Mouse (Mus musculus): ENCODE data around the gene Rab22a. TPM values are rescaled to one million over a fixed set of nuclear protein-coding genes. Genes with fewer than 3 reads are reported as not detected.
A peak's percentile ranks its signal among the peaks of the same experiment; 100 is the strongest.

Rab22a gene
- total RNA-seq, 4 experiments from 2014 or later, result 33.4 to 44.1 (median 37.5) TPM

DNA sequence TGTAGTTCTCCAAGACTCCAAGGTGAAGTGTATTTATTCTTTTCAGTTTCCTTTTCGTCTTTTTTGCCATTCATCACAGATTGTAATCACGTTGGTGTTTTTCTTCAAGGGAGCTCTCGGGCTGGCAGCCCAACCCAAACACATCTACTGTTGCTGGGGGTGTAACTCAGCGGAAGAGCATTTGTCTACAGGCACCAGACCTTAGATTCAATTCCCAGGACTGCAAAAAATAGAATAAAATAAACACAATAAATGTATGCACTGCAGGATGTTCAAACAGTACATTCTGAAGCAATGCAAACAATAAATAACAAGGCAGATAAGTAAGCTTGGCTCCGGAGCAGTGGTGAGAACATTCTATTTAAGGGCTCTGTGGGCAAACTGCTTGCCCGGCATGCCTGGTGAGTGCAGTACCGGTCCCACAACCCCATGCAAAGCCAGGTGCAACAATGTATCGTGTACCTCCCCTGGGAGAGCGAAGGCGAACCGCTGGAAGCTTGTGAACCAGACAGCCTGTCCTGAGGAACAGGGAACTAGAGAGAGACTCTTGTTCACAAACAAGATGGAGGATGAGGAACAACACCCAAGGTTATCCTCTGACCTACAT, 62.8 kb downstream of the Rab22a start:
- no peak for DNase-seq

DNA sequence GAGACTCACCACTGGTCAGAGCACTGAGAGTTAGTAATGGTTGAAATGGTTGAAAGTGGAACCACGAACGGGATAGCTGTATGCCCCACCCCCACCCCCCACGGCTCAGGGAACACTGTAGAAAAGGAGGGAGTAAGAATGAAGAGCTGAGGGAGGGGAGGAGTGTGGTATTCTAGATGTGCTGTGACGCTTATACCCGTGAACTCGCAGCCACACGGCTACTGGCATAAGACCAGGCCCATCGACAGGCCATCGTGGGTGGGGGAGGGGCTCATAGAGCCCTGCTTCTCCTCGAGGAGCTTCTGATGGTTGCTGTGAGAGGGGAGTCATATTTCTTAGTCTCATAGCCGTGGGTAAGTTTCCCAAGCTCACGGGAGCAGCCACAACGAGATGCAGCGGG, 64.8 kb downstream of the Rab22a start:
- DNase-seq, result no peak

DNA sequence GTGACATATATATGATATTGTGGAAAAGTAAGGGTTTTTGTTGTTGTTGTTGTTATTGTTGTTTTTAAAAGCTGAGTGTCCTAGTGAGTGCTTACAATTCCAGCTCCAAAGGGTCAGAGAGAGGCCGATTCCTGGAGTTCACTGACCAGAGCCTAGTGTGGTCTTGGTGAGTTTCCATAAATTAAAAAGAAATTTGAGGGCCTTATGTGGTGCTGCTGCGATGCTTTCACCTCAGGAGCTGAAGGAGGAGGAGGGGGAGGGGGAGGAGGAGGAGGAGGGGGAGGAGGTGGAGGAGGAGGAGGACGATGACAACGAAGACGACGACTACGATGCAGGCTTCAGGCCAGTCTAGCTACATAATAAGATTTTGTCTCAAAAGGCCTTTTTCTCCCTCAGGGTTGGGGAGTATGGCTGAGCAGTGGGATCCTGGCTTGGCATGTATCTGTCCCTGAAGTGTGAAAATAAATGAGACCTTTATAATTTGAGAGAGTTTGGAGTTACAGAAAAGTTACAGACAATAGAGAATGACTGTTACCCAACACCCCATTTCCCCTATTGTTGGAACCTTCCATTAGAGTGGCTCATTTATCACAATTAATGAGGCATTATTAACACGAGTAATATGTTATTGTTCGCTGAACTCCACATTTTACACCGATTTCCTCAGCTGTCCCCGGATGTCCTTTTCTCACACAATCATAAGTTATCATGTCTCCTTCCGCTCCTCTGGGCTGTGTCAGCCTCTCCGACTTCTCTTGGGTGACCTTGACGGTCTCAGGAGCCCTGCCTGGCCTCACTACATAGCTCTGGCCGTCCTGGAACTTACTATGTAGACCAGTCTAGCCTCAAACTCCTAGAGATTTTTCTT, 65.6 kb downstream of the Rab22a start:
- no peak for DNase-seq

DNA sequence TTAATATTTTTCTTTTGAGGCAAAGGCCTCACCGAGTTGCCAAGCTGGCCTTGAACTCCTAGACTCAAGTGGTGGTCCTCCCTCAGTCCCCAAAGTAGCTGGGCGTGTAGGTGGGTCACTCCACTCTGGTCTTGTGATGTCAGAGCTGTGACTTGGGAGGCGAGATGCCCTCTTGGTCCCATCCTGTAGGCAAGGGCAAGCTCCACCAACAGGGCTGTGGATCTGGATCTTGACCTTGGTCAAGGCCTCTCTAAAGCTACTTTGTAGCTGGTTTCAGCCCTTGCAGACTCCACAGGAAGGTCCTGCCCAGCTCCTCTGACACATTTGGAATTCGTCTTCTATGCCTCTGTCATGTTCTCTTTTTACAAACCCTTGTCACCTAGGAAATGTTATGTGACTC, 66.3 kb downstream of the Rab22a start:
- DNase-seq, result no peak

DNA sequence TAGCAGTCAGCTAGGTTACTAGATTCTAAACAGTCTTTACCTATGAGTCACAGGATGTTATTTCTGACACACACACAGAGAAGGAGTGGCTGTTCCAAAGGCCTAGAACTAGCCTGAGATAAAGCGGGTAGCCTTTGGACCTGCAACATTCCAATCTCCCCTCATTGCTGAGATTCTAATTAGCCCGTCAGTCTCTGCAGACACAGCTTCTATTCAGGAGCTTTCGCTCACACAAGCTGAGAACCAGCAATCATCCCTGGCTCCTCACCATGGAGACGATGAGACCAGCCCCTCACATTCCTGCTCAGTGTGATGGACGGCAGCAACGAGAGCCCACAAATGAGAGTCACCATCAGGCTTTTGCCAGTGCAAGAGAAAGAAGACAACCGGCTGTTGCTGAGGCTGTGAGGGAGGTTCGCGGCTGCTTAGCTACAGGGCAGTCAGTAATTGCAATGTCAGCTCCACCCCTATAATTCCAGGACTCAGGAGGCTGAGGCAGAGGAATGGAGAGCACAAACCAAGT, 70.9 kb downstream of the Rab22a start:
- DNase-seq, result no peak

DNA sequence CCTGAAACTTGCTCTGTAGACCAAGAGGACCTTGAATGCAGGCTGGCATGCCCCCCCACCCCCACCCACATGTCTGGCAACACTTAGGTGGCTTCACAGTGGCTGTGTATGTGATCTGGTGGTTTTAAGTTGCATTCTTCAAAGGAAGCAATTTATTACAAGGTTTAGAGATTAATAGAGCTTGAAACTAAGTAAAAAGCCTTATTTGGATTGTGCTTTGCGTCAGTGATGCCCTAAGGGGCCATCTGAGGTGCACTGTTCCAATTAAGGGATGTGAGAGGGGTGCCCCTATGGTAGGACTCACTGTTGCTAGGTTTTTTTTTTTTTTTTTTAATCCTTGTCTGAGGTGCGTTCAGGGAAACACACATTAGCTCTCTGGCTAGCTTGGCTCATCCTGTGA, 74.9 kb downstream of the Rab22a start:
- no peak for DNase-seq

DNA sequence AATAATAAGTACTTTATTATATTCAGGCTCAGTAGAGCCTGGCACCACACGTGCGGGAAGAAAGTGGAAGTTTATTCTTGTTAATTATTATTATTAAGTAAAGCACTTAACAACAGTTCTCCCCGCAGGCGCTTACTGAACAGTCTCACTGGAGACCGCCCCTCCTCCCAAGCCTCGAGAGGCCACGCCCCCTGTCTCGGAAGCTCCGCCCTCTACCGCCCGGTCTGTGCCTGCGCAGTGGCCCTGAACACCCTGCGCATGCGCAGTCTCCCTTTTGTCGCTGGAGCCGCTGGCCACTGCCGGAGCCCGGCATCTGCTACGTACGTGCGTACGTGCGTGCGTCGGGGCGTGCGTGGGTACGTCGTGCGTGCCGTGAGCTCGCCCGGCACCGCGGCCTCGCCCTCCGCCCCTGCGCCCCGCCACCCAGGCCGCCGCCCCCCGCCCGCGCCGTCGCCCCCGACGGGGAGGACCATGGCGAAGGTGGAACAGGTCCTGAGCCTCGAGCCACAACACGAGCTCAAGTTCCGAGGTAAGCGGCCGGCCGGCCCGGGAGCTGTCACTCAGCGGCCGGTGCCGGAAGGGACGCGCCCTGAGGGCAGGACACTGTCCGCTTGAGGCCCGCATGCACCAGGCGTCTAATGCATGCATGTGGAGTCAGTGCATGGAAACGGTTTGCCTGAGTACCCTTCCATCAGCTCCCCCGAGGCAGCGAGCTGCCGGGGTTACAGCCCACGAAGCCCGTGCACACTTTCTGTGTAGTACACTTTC, 77.8 kb downstream of the Rab22a start, which contains the start of gene Vapb:
Vapb (plus strand) TSS at position 290 of the 768 bp plus-strand sequence.
- peak; percentile 98 for DNase-seq

DNA sequence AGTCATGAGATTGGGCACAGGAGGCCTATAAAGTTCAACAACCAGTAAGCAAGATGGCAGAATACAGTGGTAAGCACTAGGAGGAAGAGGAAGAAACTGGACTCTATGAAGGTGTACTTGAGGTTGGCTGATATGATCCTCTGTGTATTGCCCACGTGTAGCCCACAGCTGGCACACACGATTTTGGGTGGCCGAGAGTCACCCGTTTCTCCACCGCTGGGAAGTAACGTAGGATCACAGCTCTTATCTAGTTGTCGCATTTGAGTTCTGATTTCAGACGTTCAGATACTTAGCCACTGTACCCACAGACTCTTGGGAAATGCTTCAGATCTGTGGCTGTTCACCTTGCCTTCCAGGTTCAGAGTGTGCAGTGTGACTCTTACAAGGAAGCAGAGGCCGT, 78.7 kb downstream of the Rab22a start:
- DNase-seq, result no peak

DNA sequence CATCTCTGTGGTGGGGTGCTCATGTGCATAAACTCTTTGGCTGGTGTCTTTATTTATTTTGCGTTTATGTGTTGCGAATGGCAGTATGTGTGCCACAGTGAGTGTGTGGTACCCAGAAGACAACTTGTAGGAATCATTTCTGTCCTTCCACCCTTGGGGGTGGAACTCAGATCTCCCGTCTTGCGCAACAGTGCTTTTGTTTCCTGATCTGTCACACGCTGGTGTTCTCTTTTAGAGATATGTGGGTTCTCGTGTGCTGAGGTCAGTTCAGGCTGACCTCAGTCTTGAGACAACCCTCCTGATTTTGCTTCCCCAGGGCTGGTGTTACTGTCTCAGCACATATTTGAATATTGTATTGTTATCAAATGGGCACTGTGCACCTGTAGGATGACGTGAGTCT, 79.5 kb downstream of the Rab22a start:
- DNase-seq, result no peak

DNA sequence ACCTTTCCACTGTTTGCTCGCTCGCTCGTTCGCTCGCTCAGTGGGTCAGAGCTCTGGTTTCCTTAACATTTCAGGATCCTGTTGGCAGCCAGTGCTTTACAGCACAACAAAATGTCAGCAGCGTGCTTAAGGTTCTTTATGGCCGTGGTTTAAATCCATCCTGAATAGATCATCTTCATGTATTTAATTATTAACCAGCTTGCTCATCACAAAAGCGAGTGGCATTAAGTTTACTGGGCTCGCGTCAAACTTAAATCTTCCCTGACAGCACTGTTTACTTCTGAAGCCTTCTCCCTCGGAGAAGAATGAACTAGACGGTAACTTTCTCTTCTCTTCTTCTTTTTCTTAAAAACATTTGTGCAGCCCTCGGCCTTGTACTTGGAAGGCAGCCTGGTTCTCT, 82.5 kb downstream of the Rab22a start:
- DNase-seq, result no peak

DNA sequence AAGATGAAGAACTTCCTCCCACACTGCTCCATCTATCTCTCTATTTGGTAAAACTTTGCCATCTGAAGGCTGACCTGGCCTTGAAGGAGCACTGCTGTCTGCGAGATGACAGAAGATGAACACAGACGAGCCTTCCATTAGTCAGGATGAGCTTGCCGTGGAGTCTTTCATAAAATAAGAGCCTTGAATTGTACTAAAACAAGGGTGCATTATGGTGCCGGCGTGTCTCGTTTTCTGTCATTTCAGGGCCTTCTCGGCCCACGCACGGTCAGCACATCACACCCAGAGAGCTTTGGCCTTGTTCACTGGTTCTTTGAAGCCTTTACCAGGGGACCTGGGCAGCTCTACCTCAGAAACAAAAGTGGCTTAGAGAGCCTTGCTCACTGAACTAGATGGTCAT, 83.2 kb downstream of the Rab22a start:
- DNase-seq, result peak; percentile 39

DNA sequence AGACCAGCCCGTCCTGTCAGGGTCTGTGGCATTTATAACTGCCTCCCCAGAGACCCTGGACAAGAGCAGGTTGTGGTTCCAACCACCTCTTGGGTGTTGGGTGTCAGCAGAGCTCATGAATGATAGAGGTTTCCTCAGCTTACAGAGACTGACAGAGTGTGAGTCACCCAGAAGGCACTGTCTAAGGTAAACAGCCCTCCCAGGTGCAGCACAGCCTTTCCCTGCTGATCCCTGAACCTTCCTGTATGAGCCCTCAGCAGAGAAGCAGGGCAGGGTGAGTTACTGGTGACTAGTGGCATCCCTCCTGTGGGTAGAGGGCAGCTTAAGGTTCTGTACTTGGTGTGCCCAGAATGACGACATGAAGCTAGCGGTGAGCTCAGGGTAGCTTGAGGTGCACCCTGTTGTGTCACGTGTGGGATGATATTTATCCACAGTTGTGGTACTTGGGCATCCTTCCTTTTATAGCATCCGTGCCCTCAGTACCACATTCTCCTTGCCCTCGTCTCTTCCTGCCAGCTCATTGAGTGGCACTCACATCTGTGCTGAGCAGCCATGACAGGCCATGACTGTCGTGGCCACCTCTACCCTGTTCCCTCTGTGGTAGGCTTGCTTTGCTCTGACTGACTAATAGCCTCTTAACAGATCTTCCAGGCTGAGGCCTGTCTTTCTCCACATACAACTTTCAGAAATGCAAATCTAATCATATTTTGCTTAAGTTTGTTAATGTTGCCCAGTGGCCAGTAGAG, 84.7 kb downstream of the Rab22a start:
- no peak for DNase-seq

DNA sequence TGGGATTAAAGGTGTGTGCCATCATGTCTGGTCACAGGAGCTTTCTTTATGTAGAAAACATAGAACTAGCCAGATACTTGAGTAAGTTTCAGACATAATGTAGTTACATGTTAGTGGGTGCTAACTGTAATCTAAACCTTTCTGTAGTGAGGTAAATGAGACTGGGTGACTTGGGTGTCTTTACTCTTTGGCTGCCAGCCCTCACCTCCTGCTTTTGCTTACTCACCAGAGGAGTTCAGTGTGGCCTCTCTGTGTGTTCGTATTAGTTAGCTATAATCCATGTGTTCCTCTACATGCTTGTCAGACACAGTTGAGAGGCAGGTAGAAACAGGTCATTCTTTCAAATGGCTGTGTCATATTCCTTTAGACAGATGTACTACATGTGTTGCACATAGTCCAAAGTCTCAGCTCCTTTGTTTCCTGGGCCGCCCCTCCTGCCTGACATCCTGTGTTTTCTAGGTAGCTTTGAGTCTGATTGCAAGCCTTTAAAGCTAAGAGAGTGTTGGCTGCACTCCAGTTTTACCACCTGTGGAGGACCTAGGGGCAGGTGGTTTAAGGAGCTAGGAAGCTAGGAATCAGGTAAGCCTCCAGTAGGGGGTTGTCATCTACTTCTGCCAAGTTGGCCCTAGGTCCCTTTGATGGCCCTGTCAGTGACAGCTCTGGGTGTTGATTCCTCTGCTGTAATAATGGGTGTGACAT, 89.5 kb downstream of the Rab22a start:
- DNase-seq, result no peak

DNA sequence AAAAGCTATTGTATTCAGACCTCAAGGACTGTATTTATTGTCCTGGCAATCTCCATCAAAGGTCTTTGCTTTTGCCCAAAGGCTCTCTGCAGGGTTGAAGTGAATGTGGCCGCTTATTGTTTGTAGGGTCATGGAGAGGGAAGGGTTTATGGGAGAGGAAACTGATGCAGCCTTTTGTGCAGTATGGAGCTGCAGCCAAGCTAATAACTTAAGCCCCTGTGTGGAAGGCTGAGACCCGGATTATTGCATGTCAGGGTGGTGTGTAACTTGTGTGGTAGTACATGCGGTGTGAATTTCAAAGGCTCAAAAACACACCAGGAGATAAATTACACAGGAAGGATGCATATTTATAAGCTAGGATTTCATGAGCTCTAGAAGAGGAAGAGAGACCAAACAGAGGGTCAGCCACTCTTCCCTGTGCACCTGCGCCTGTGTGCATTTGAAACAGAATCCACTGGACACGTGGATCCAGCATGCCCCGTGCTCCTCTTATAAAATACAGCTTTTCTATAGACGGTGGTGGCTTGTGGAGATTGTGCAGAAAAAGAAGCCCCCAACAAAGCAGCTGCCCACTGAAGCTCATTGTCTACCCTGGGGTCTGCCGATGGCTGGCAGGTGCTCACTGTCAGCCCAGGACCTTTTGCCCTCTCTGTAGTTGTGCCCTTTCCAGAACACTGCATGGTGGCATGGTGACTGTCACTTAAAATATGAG, 96.0 kb downstream of the Rab22a start:
- no peak for DNase-seq

Small RNA genes within 50 kb of the gene (microRNA-seq; reads per million reads assigned to microRNA genes)
- gene Mir6340, result 0 reads per million in 2 experiments

Other genes starting within 250 kb of the Rab22a start
- not detected for gene 1700021F07Rik, start 137.2 kb upstream of the Rab22a start, total RNA-seq (2022)
- not detected for gene Ankrd60, start 81.4 kb upstream of the Rab22a start, total RNA-seq (2022)
- gene 1700010B08Rik, start 59.7 kb downstream of the Rab22a start, total RNA-seq (2022), result under 1 TPM in 1 of 4 experiments, not detected in 3; 0.32 TPM
- gene Vapb, start 77.8 kb downstream of the Rab22a start, total RNA-seq (2022), result 100 to 1,000 TPM; 156 to 208 (median 192) TPM